Mouse (Mus musculus) C2C12 (cell line): ENCODE measurements around the gene Fam69a. TPM values are rescaled to one million over a fixed set of nuclear protein-coding genes. Genes with fewer than 3 reads are reported as not detected.
A peak's percentile ranks its signal among the peaks of the same experiment; 100 is the strongest.

ENCODE experiments used
- H3K27me3 ChIP-seq: one replicate; pipeline ENCODE4 v1.6.1; 2011; ENCODE audit not compliant: control insufficient read depth, insufficient read depth, insufficient read length
- H3K36me3 ChIP-seq: one replicate; pipeline ENCODE4 v1.6.1; 2011; ENCODE audit not compliant: control insufficient read depth, insufficient read depth
- H3K4me3 ChIP-seq: one replicate; pipeline ENCODE4 v1.5.1; 2011; ENCODE audit warnings: mild to moderate bottlenecking, control low read depth; ENCODE audit not compliant: poor library complexity, insufficient read depth, severe bottlenecking
- H3K79me2 ChIP-seq: one replicate; pipeline ENCODE4 v1.6.1; 2011; ENCODE audit not compliant: control insufficient read depth, insufficient read depth
- H3K79me3 ChIP-seq: one replicate; pipeline ENCODE4 v1.6.1; 2011; ENCODE audit warnings: low read depth, control low read depth
- H3ac ChIP-seq: one replicate; pipeline ENCODE3; 2011; ENCODE audit warnings: low read depth; ENCODE audit not compliant: control insufficient read depth, insufficient read length
- CEBPB ChIP-seq: IDR thresholded peaks from one replicate; pipeline ENCODE4 v1.6.1; 2011; ENCODE audit warnings: low read depth, mild to moderate bottlenecking, control low read depth, moderate library complexity
- CTCF ChIP-seq: IDR thresholded peaks from one replicate; pipeline ENCODE4 v1.5.1; 2011; ENCODE audit not compliant: control insufficient read depth, insufficient read depth, insufficient read length
- FOSL1 ChIP-seq: IDR thresholded peaks from one replicate; pipeline ENCODE4 v1.8.0; 2011; ENCODE audit warnings: mild to moderate bottlenecking, low read length; ENCODE audit not compliant: poor library complexity, insufficient read depth, severe bottlenecking
- MAX ChIP-seq: IDR thresholded peaks from one replicate; pipeline ENCODE4 v1.6.1; 2011; ENCODE audit warnings: mild to moderate bottlenecking, control low read depth
- MYOD1 ChIP-seq: IDR thresholded peaks from one replicate; pipeline ENCODE4 v1.6.1; 2011; ENCODE audit warnings: low read depth; ENCODE audit not compliant: control insufficient read depth, insufficient read length
- MYOG ChIP-seq: IDR thresholded peaks from one replicate; pipeline ENCODE4 v1.6.1; 2011; ENCODE audit not compliant: control insufficient read depth, insufficient read length; ENCODE audit errors: extremely low read depth
- USF1 ChIP-seq: IDR thresholded peaks from one replicate; pipeline ENCODE4 v1.6.1; 2011; ENCODE audit warnings: low read depth, mild to moderate bottlenecking, control low read depth, moderate library complexity
- polyA plus RNA-seq: library from polyadenylated mRNA; unstranded; fragments of >200 nt; fragmentation: generic; extraction: Trizol; gene quantifications from one replicate; pipeline ENCODE4 v1.2.1, GENCODE M21; 2012; ENCODE audit warnings: missing spikeins

Fam69a gene
- polyA plus RNA-seq, 1 experiment = 4.8 TPM

DNA sequence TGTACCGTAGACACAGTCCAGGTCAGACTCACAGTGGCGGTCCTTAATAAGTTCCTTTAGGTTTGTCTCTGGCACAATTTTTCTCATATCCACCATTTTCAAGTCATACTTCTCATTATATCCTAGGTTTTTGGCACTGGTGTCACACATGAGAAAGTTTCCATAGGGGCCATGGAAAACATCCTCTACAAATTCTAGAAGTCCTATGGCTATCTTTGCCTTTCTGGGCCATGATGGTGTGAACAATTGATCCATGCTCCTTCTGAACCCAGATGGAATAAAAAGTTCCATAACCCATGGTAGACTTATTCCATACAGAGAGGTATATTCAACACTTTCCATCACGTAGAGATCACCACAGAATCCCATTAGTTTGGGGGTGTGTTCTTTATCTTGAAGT lies 77.2 kb downstream of the Fam69a start:
- H3K4me3 ChIP-seq = no peak overlapping the region
- H3K79me3 ChIP-seq = peaks cover 15% of the 10 kb centered on the region
- no peak overlapping the region for H3ac ChIP-seq
- peaks cover 62% of the 10 kb centered on the region for H3K36me3 ChIP-seq
- no peaks in the 10 kb centered on the region for H3K27me3 ChIP-seq
- TF ChIP-seq USF1 (no peak), CTCF (no peak), FOSL1 (no peak), CEBPB (no peak), MYOD1 (no peak), MAX (no peak)
- peaks cover 18% of the 10 kb centered on the region for H3K79me2 ChIP-seq

DNA sequence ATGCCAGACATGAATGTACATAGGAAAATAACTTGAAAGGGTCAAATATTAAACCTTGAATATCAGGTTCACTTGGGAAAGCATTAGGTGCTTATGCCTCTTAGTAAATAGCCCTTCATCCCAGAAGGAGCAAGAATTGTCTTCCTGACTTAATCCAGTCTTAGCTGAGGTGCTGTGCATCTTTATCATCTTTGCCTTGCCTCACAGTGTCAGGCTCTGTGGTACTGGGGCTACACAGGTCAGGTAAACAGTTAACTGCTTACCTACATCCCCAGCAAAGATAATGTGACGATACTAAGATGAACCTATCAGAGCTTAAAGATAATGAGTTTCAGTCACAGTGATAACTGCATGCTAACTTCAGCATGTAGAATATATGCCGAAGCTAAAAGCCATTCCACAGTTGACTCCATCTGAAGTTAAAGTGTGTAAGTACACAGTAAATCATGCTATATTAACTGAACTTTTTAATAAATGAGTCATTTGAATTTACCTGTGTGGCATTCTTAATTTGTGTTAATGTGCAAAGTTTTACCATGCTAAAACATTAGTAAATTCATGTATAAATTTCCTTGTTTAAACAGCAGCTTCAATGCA lies 78.3 kb downstream of the Fam69a start:
- peaks cover 22% of the 10 kb centered on the region for H3K79me3 ChIP-seq
- no peak for TF ChIP-seq USF1
- TF ChIP-seq FOSL1 = no peak
- TF ChIP-seq CEBPB = no peak
- no peak for TF ChIP-seq MAX
- no peak for TF ChIP-seq MYOG
- no peak for TF ChIP-seq MYOD1
- TF ChIP-seq CTCF = no peak
- no peak overlapping the region for H3K4me3 ChIP-seq
- H3K79me2 ChIP-seq = peaks cover 29% of the 10 kb centered on the region
- H3K27me3 ChIP-seq = no peaks in the 10 kb centered on the region
- H3ac ChIP-seq = no peak overlapping the region
- peaks cover 72% of the 10 kb centered on the region for H3K36me3 ChIP-seq

DNA sequence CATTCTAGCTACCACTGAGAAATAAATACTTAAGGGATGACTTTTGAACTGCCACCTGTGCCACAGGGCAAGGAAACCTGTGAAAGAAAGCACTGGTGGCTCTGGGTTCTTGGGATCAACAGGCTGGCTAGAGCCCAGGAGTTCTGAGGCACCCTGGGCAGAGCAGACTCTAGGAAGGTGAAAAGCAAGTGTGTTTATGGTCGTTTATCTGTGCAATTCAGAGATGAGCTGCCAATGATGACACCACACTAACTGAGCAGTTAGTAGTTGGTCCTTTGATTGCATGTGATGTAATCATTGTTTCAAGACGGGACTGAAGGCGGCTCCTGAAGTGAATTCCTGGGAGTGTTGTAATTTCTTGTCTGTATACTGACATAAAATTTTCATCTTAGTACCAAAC lies 82.6 kb downstream of the Fam69a start:
- Histone ChIP-seq H3K27me3 (no peaks in the 10 kb centered on the region), H3K79me3 (peaks cover 50% of the 10 kb centered on the region), H3ac (no peak overlapping the region), H3K4me3 (no peak overlapping the region), H3K79me2 (peaks cover 62% of the 10 kb centered on the region), H3K36me3 (peaks cover 82% of the 10 kb centered on the region)
- TF ChIP-seq CTCF (no peak), CEBPB (no peak), FOSL1 (no peak), MYOD1 (no peak), USF1 (no peak), MAX (no peak), MYOG (no peak)

DNA sequence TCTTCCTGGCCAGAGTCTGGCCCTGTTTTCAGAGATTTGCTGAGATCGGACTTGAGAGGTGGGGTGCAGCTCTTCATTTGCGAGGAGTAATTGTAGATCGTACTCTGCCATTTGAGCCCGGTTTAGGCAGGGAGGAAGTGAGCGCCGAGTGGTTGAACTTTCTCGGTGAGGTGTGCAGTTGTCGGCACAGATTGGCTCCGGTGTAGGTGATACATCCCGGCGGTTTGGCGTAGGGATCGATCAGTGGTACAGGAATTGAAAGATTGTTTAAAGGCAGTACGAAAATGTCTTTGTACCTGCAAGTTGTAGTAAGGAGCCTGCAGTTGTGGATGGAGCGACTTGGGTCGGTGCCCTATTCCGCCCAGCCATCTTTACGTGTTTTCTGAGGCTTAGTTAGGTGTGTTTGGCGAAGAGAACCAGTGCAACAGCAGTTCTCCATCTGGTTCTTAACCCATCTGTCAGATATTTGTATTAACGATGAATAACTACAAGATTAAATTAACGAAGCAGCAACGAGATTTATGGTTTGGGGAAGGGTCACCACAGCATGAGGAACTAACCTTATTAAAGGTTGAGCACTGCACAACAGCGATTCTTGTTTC lies 85.8 kb downstream of the Fam69a start:
- Histone ChIP-seq H3ac (peak overlapping the region; percentile 91), H3K4me3 (peak overlapping the region; percentile 96), H3K79me3 (peaks cover 46% of the 10 kb centered on the region), H3K79me2 (peaks cover 58% of the 10 kb centered on the region), H3K36me3 (peaks cover 50% of the 10 kb centered on the region), H3K27me3 (peaks cover 5% of the 10 kb centered on the region)
- no peak for TF ChIP-seq MAX
- no peak for TF ChIP-seq FOSL1
- TF ChIP-seq USF1 = no peak
- TF ChIP-seq CTCF = no peak
- TF ChIP-seq MYOD1 = no peak
- no peak for TF ChIP-seq CEBPB
- TF ChIP-seq MYOG = no peak

DNA sequence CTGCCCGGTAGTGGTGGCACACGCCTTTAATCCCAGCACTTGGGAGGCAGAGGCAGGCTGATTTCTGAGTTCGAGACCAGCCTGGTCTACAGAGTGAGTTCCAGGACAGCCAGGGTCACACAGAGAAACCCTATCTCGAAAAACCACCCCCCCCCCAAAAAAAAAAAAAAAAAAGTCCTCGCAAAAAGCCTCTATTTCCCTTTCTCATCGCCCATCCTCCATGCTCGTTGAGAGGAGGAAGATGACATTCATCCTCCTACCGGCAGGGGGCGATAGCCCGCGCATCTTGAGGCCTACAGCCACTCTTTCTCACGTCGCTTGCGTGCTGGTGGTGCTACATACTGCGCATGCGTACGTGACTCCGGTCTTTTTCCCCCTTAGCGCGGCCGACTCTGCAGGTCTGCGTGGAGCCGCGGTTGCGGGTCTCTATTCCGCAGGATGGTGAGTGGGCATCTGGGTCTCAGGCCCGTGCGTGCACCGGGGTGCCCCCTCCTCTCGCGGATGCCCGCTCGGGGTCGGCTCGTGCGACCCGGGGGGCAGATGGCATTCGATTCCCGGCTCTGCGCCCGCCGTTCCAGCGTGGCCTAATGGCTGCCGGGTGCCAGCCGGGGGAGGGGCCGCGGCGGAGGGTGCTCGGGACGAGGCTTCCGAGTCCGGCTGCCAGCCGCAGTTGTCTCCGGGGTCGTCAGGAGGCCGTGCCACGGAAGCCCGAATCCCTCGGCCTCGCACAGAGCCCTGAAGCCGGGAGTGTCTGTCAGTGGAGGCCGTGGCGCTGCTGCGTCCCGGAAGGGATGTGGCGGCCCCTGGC lies 86.5 kb downstream of the Fam69a start, which contains the start of gene Rpl5:
TSS of gene Rpl5 (plus strand) at position 297 of the 808 bp plus-strand sequence.
- peaks cover 51% of the 10 kb centered on the region for H3K79me2 ChIP-seq
- H3K79me3 ChIP-seq = peaks cover 40% of the 10 kb centered on the region
- TF ChIP-seq CTCF (peak; percentile 86), CEBPB (no peak), MYOG (no peak), USF1 (no peak), MYOD1 (no peak), MAX (peak; percentile 80), FOSL1 (no peak)
- peaks cover 5% of the 10 kb centered on the region for H3K27me3 ChIP-seq
- peak within 1 kb of the TSS; percentile 91 for H3ac ChIP-seq
- peaks cover 43% of the 10 kb centered on the region for H3K36me3 ChIP-seq
- peak within 1 kb of the TSS; percentile 96 for H3K4me3 ChIP-seq

DNA sequence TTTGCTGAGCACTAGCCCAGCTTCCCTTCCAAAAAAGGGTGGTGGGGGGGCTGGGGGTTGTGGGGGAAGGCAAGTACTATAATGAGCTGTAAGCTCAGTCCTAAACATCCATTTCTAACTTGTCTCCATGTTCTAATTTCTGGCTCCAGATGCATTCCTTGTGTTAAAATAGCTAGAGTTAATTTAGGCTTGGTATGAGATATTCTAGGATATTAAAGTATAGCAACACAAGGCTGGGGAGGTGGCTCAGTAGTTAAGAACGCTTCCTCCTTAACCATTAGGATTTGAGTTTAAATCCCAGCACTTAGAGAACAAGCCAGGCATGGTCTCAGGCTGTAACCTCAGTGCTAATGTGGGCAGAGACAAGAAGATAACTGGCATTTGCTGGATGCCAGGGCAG lies 90.6 kb downstream of the Fam69a start:
- TF ChIP-seq MAX (no peak), USF1 (no peak), MYOD1 (no peak), CEBPB (no peak), MYOG (no peak), CTCF (no peak), FOSL1 (no peak)
- Histone ChIP-seq H3ac (no peak overlapping the region), H3K36me3 (peaks cover 2% of the 10 kb centered on the region), H3K27me3 (peaks cover 5% of the 10 kb centered on the region), H3K79me2 (peaks cover 10% of the 10 kb centered on the region), H3K4me3 (no peak overlapping the region), H3K79me3 (peaks cover 6% of the 10 kb centered on the region)
